In the genomic region with DNA sequence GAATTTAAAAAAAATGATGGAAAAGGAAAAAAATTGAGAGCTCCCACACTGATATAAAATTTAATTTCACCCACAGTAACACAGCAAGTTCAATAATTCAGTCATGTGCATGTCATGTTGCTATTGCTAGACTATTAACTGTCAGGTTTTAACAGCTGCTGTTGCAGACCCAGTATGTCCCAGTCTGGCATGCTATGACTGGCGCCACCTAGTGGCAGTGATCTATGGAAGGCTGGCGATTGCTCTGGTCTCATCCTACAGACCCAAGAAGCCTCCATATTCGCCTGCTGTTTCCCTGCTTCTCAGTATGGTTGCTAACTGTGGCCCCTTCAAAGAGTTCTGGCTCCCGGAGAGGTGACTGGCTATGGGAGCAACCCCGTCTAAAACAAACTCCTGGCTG, we compare ENCODE assay signal across 9 mouse cellular contexts. TPM values are rescaled to one million over a fixed set of nuclear protein-coding genes. Genes with fewer than 3 reads are reported as not detected.
DNase-seq lines count a peak whose midpoint lies in the region; ATAC-seq and TF ChIP-seq lines count a peak whose summit lies in the region.
"Had no signal": no experiment of that assay in that cellular context is flagged by ENCODE, and none has a peak within 500 bp of the region (broad histone marks: within the 10 kb centered on the region; RNA-seq: fewer than 3 reads in every experiment).

No protein-coding gene starts in this region.

- no peaks in the 10 kb centered on the region for H3K36me3 ChIP-seq in embryonic facial prominence, embryonic 11.5 days (replicated peaks; ENCODE audit: control insufficient read depth, insufficient read depth, low read depth, low read length)
- no peaks in the 10 kb centered on the region for H3K36me3 ChIP-seq in kidney, embryonic 14.5 days (ENCODE audit: control insufficient read depth, insufficient read depth, low read length)
- no peaks in the 10 kb centered on the region for H3K36me3 ChIP-seq in limb, embryonic 14.5 days (ENCODE audit: control insufficient read depth, insufficient read depth, low read length)
- H3K36me3 ChIP-seq in stomach, postnatal 0 days (ENCODE audit: control insufficient read depth, insufficient read depth, low read length) = no peaks in the 10 kb centered on the region
- H3K36me3 ChIP-seq: embryonic facial prominence, embryonic 12.5 days had no signal

- TF ChIP-seq CTCF in stomach, postnatal 0 days (IDR thresholded peaks at IDR 0.05; ENCODE audit: low read depth) = peak; percentile 84

- no peaks in the 10 kb centered on the region for H3K27me3 ChIP-seq in embryonic facial prominence, embryonic 11.5 days (ENCODE audit: control insufficient read depth, insufficient read depth, low read length)
- H3K27me3 ChIP-seq in kidney, embryonic 14.5 days (ENCODE audit: control insufficient read depth, insufficient read depth, low read length) = no peaks in the 10 kb centered on the region
- H3K27me3 ChIP-seq in limb, embryonic 14.5 days (ENCODE audit: control insufficient read depth, insufficient read depth, low read length) = no peaks in the 10 kb centered on the region
- no peaks in the 10 kb centered on the region for H3K27me3 ChIP-seq in stomach, postnatal 0 days (ENCODE audit: control insufficient read depth, insufficient read depth, low read length)
- H3K27me3 ChIP-seq: embryonic facial prominence, embryonic 12.5 days had no signal

- TF ChIP-seq EP300 in stomach, postnatal 0 days (optimal IDR thresholded peaks at IDR 0.05) = no peak

- H3K4me1 ChIP-seq in embryonic facial prominence, embryonic 11.5 days (ENCODE audit: control insufficient read depth, insufficient read depth, low read length) = no peaks in the 10 kb centered on the region
- H3K4me1 ChIP-seq in kidney, embryonic 14.5 days (ENCODE audit: control insufficient read depth, insufficient read depth, low read length) = no peaks in the 10 kb centered on the region
- no peaks in the 10 kb centered on the region for H3K4me1 ChIP-seq in limb, embryonic 14.5 days (ENCODE audit: control insufficient read depth, insufficient read depth, low read length)
- H3K4me1 ChIP-seq in stomach, postnatal 0 days (replicated peaks; ENCODE audit: control insufficient read depth, insufficient read depth) = no peaks in the 10 kb centered on the region
- H3K4me1 ChIP-seq: embryonic facial prominence, embryonic 12.5 days had no signal

- no peak overlapping the region for H3K4me2 ChIP-seq in embryonic facial prominence, embryonic 11.5 days (ENCODE audit: low read depth, low read length)
- no peak overlapping the region for H3K4me2 ChIP-seq in kidney, embryonic 14.5 days (replicated peaks; ENCODE audit: low read depth, low read length)
- no peak overlapping the region for H3K4me2 ChIP-seq in limb, embryonic 14.5 days (replicated peaks; ENCODE audit: low read depth, low read length, severe bottlenecking)
- H3K4me2 ChIP-seq in stomach, postnatal 0 days (replicated peaks; ENCODE audit: low read depth) = no peak overlapping the region
- H3K4me2 ChIP-seq: embryonic facial prominence, embryonic 12.5 days had no signal

- no peaks in the 10 kb centered on the region for H3K9me3 ChIP-seq in embryonic facial prominence, embryonic 11.5 days (replicated peaks; ENCODE audit: control insufficient read depth, low read length)
- no peaks in the 10 kb centered on the region for H3K9me3 ChIP-seq in kidney, embryonic 14.5 days (ENCODE audit: control insufficient read depth, low read length)
- no peaks in the 10 kb centered on the region for H3K9me3 ChIP-seq in limb, embryonic 14.5 days (ENCODE audit: control insufficient read depth, low read length)
- no peaks in the 10 kb centered on the region for H3K9me3 ChIP-seq in stomach, postnatal 0 days (ENCODE audit: control insufficient read depth, low read length)
- H3K9me3 ChIP-seq: embryonic facial prominence, embryonic 12.5 days had no signal

- no peak overlapping the region for H3K27ac ChIP-seq in embryonic facial prominence, embryonic 11.5 days (replicated peaks; ENCODE audit: low read depth, low read length)
- no peak overlapping the region for H3K27ac ChIP-seq in kidney, embryonic 14.5 days (ENCODE audit: low read depth, low read length)
- no peak overlapping the region for H3K27ac ChIP-seq in limb, embryonic 14.5 days (replicated peaks; ENCODE audit: low read depth, low read length)
- no peak overlapping the region for H3K27ac ChIP-seq in stomach, postnatal 0 days (replicated peaks)
- H3K27ac ChIP-seq: embryonic facial prominence, embryonic 12.5 days had no signal

- TF ChIP-seq POLR2A in limb, embryonic 14.5 days (IDR thresholded peaks at IDR 0.05; ENCODE audit: borderline replicate concordance, extremely low read depth, insufficient read depth, insufficient read length) = no peak

- ATAC-seq in embryonic facial prominence, embryonic 11.5 days (replicated peaks; ENCODE audit: insufficient number of reproducible peaks, low FRiP score, low TSS enrichment, low read depth) = no peak
- peak; percentile 85; the same call in 1 of the 2 replicates for ATAC-seq in kidney, embryonic 14.5 days (ENCODE audit: low FRiP score, low TSS enrichment)
- peak; percentile 65 for ATAC-seq in limb, embryonic 14.5 days (ENCODE audit: low FRiP score, low read depth)
- no peak for ATAC-seq in stomach, postnatal 0 days (ENCODE audit: low FRiP score, low TSS enrichment)

- H3K4me3 ChIP-seq in embryonic facial prominence, embryonic 11.5 days (ENCODE audit: low read depth, low read length) = no peak overlapping the region
- H3K4me3 ChIP-seq in kidney, embryonic 14.5 days (ENCODE audit: low read length) = no peak overlapping the region
- no peak overlapping the region for H3K4me3 ChIP-seq in limb, embryonic 14.5 days (replicated peaks; ENCODE audit: low read length)
- no peak overlapping the region for H3K4me3 ChIP-seq in stomach, postnatal 0 days (ENCODE audit: low read depth, low read length)
- H3K4me3 ChIP-seq: embryonic facial prominence, embryonic 12.5 days had no signal

- DNase-seq in A20 (ENCODE audit: low read depth, low spot score) = peak; percentile 70
- peak; percentile 90 for DNase-seq in adrenal gland, postnatal 10 days
- peak; percentile 83 for DNase-seq in embryonic facial prominence, embryonic 11.5 days (ENCODE audit: low spot score)
- DNase-seq in heart, adult 9 months (ENCODE audit: low spot score in 2 of 2) = peak; percentile 20 to 59
- peak; percentile 67 for DNase-seq in limb, embryonic 14.5 days (ENCODE audit: low spot score)
- peak; percentile 49 to 62 for DNase-seq in natural killer cell, adult 2 months (ENCODE audit: low spot score in 2 of 2)
- DNase-seq in stomach, postnatal 0 days (ENCODE audit: low spot score) = peak; percentile 73

- WGBS in embryonic facial prominence, embryonic 11.5 days = 4% methylated on average over 5 of the region's 5 CpGs
- WGBS in kidney, embryonic 14.5 days = 6% methylated on average over 5 of the region's 5 CpGs
- WGBS in limb, embryonic 14.5 days = 4% methylated on average over 5 of the region's 5 CpGs
- WGBS in stomach, postnatal 0 days = 3% methylated on average over 5 of the region's 5 CpGs

- H3K9ac ChIP-seq in embryonic facial prominence, embryonic 11.5 days (replicated peaks; ENCODE audit: low read length) = no peak overlapping the region
- no peak overlapping the region for H3K9ac ChIP-seq in kidney, embryonic 14.5 days (ENCODE audit: low read depth, low read length)
- H3K9ac ChIP-seq in limb, embryonic 14.5 days (ENCODE audit: low read depth, low read length, severe bottlenecking) = no peak overlapping the region
- no peak overlapping the region for H3K9ac ChIP-seq in stomach, postnatal 0 days (ENCODE audit: low read length)
- H3K9ac ChIP-seq: embryonic facial prominence, embryonic 12.5 days had no signal

RNA-seq across cellular contexts. Expression of a gene that starts 38.9 kb away (rescaled TPM):
- 1 to 10 TPM in 1 of 2 experiments, under 1 TPM in 1; 0.90 to 1.6 TPM for total RNA-seq in adrenal gland, postnatal 10 days (2021)
- 1.4 and 1.7 TPM in 2 replicates for polyA plus RNA-seq in embryonic facial prominence, embryonic 11.5 days (2014; fragmentation: Nextera tagmentation; extraction: Ambion mirVana)
- polyA plus RNA-seq in kidney, embryonic 14.5 days (2014; fragmentation: Nextera tagmentation; extraction: Ambion mirVana) = 5.4 and 6.9 TPM in 2 replicates
- polyA plus RNA-seq in limb, embryonic 14.5 days (2012; rRNA removed) = 0.50 and 0.79 TPM in 2 replicates
- polyA plus RNA-seq in limb, embryonic 14.5 days (2014; fragmentation: Nextera tagmentation; extraction: Ambion mirVana) = 0.76 and 1.0 TPM in 2 replicates
- polyA plus RNA-seq in stomach, postnatal 0 days (2015; fragmentation: Nextera tagmentation; extraction: Ambion mirVana) = 0.35 and 0.40 TPM in 2 replicates

Comparison
In these comparisons a context has a peak if more than half of its experiments do, and no peak if none do; other contexts are left out.
1. DNase-seq: peak in every context shown above with its lines; median percentile 90 in adrenal gland, postnatal 10 days; 83 in embryonic facial prominence, embryonic 11.5 days; 73 in stomach, postnatal 0 days; 70 in A20; 67 in limb, embryonic 14.5 days; 56 in natural killer cell, adult 2 months; 40 in heart, adult 9 months.
2. ATAC-seq: peak in kidney, embryonic 14.5 days (single experiment) and limb, embryonic 14.5 days (single experiment); none in embryonic facial prominence, embryonic 11.5 days (single experiment) and stomach, postnatal 0 days (single experiment).